Mouse (Mus musculus): Measurements from ENCODE around the gene Methig1. TPM values are rescaled to one million over a fixed set of nuclear protein-coding genes. Genes with fewer than 3 reads are reported as not detected.
A peak's percentile ranks its signal among the peaks of the same experiment; 100 is the strongest.
"Not testable (repeated sequence)": the region's sequence is repeated elsewhere in the genome, so short reads cannot be mapped to it uniquely, and the experiment has no call there.

Methig1 gene
- polyA plus RNA-seq, 1 experiment: not detected

DNA sequence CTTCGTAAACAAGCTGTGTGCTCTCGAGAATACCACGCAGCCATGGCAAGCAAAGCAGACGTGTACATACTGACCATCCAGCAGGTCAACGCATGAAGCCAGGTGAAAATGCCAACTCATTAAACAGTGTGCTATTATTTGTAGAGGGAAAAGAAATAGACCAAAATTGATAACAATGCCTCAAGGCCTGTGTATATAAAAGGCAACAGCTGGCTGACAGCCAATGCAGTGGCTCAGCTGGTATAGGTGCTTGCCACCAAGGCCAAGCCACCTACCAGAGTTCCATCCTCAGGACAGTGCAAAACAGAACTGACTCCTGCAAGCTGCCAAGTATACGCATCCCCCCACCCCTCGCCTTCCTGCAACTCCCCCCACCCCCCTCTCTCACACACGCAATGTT lies 62.7 kb downstream of the Methig1 start:
- WGBS: 89% methylated on average over 8 of the region's 8 CpGs
- peaks cover 50% of the 10 kb centered on the region for H3K4me1 ChIP-seq (replicated peaks; ENCODE audit: control insufficient read depth, insufficient read depth, low read length)
- H3K4me3 ChIP-seq (ENCODE audit: control insufficient read depth, insufficient read depth, low read length): no peak overlapping the region
- H3K27me3 ChIP-seq (ENCODE audit: control insufficient read depth, insufficient read depth, low read length): no peaks in the 10 kb centered on the region
- DNase-seq: no peak
- H3K36me3 ChIP-seq (ENCODE audit: control insufficient read depth, insufficient read depth, low read length): no peaks in the 10 kb centered on the region
- no peak for TF ChIP-seq POLR2A (IDR thresholded peaks at IDR 0.05; ENCODE audit: control insufficient read depth, extremely low read depth, insufficient read depth, low read length, poor library complexity)
- TF ChIP-seq CTCF (IDR thresholded peaks at IDR 0.05; ENCODE audit: borderline replicate concordance, control insufficient read depth, extremely low read depth, insufficient read depth, low read length, poor library complexity): no peak
- no peak overlapping the region for H3K27ac ChIP-seq (ENCODE audit: control insufficient read depth, insufficient read depth, low read length)

- no peak for DNase-seq
- peak overlapping the region; percentile 10; the same call in 1 of the 2 replicates for H3K27ac ChIP-seq (ENCODE audit: control insufficient read depth, insufficient read depth, low read length)
- WGBS: 44% methylated on average over 9 of the region's 9 CpGs
- no peaks in the 10 kb centered on the region for H3K36me3 ChIP-seq (ENCODE audit: control insufficient read depth, insufficient read depth, low read length)
- TF ChIP-seq CTCF (IDR thresholded peaks at IDR 0.05; ENCODE audit: borderline replicate concordance, control insufficient read depth, extremely low read depth, insufficient read depth, low read length, poor library complexity) (no peak), POLR2A (IDR thresholded peaks at IDR 0.05; ENCODE audit: control insufficient read depth, extremely low read depth, insufficient read depth, low read length, poor library complexity) (no peak)
- no peaks in the 10 kb centered on the region for H3K27me3 ChIP-seq (ENCODE audit: control insufficient read depth, insufficient read depth, low read length)
- peaks cover 60% of the 10 kb centered on the region for H3K4me1 ChIP-seq (replicated peaks; ENCODE audit: control insufficient read depth, insufficient read depth, low read length)
- H3K4me3 ChIP-seq (ENCODE audit: control insufficient read depth, insufficient read depth, low read length): no peak overlapping the region
Measured at GRCm38 (mm10) chr15:100417854-100418450, 65.0 kb downstream of the Methig1 start.

- peak overlapping the region; percentile 59; the same call in 1 of the 2 replicates for H3K27ac ChIP-seq (ENCODE audit: control insufficient read depth, insufficient read depth, low read length)
- H3K27me3 ChIP-seq (ENCODE audit: control insufficient read depth, insufficient read depth, low read length): peaks cover 1% of the 10 kb centered on the region; the same call in 1 of the 2 replicates
- no peak for TF ChIP-seq CTCF (IDR thresholded peaks at IDR 0.05; ENCODE audit: borderline replicate concordance, control insufficient read depth, extremely low read depth, insufficient read depth, low read length, poor library complexity)
- TF ChIP-seq POLR2A (IDR thresholded peaks at IDR 0.05; ENCODE audit: control insufficient read depth, extremely low read depth, insufficient read depth, low read length, poor library complexity): no peak
- H3K36me3 ChIP-seq (ENCODE audit: control insufficient read depth, insufficient read depth, low read length): no peaks in the 10 kb centered on the region
- no peak for DNase-seq
- no peak overlapping the region for H3K4me3 ChIP-seq (ENCODE audit: control insufficient read depth, insufficient read depth, low read length)
- WGBS: 53% methylated on average over 8 of the region's 8 CpGs
- peaks cover 65% of the 10 kb centered on the region for H3K4me1 ChIP-seq (replicated peaks; ENCODE audit: control insufficient read depth, insufficient read depth, low read length)
Measured at GRCm38 (mm10) chr15:100419311-100419710, 66.4 kb downstream of the Methig1 start.

GRCm38 (mm10) chr15:100419901-100420745 lies 67.2 kb downstream of the Methig1 start:
- WGBS: 15% methylated on average over 9 of the region's 9 CpGs
- H3K4me1 ChIP-seq (replicated peaks; ENCODE audit: control insufficient read depth, insufficient read depth, low read length): peaks cover 62% of the 10 kb centered on the region
- H3K27ac ChIP-seq (ENCODE audit: control insufficient read depth, insufficient read depth, low read length): peak overlapping the region; percentile 59; the same call in 1 of the 2 replicates

DNA sequence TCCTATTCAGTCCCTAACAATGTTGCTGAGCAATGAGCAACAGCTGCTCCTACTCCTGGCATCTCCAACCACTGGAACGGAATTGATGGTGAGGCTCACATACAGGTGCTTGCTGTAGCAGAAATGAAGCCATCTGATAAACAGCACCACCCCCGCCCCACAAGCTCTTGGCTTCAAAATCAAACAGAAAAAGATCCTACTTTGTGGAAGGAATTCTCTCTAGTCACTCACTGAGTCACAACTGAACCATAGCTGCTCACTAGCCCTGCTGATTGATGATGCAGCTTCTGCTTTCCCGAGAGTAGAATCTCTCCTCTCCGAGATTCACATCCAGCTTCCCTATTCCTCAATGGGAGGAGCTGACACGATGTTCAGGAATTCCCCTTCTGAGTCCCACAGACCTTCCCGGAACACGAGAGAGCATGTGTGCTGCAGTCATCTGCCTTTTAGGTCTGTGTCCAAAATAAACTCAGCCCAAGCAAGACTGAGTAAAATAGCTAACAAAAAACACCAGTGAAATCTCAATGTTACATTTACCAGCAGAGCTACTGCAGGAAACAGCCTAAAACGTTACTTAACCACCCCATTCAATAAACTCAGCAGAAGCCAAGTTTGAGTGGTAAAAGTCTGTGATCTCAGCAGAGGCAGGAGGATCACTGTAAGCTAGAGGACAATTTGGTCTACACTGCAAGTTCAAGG lies 68.3 kb downstream of the Methig1 start:
- H3K4me1 ChIP-seq (replicated peaks; ENCODE audit: control insufficient read depth, insufficient read depth, low read length): peaks cover 52% of the 10 kb centered on the region
- TF ChIP-seq POLR2A (IDR thresholded peaks at IDR 0.05; ENCODE audit: control insufficient read depth, extremely low read depth, insufficient read depth, low read length, poor library complexity) (no peak), CTCF (IDR thresholded peaks at IDR 0.05; ENCODE audit: borderline replicate concordance, control insufficient read depth, extremely low read depth, insufficient read depth, low read length, poor library complexity) (no peak)
- no peaks in the 10 kb centered on the region for H3K36me3 ChIP-seq (ENCODE audit: control insufficient read depth, insufficient read depth, low read length)
- peaks cover 4% of the 10 kb centered on the region; the same call in 1 of the 2 replicates for H3K27me3 ChIP-seq (ENCODE audit: control insufficient read depth, insufficient read depth, low read length)
- WGBS: 45% methylated on average over 8 of the region's 8 CpGs
- H3K27ac ChIP-seq (ENCODE audit: control insufficient read depth, insufficient read depth, low read length): peak overlapping the region; percentile 26; the same call in 1 of the 2 replicates
- no peak for DNase-seq
- H3K4me3 ChIP-seq (ENCODE audit: control insufficient read depth, insufficient read depth, low read length): no peak overlapping the region

More at GRCm38 (mm10) chr15:100419901-100420745, 67.2 kb downstream of the Methig1 start:
- no peak for DNase-seq
- no peak for TF ChIP-seq CTCF (IDR thresholded peaks at IDR 0.05; ENCODE audit: borderline replicate concordance, control insufficient read depth, extremely low read depth, insufficient read depth, low read length, poor library complexity)
- TF ChIP-seq POLR2A (IDR thresholded peaks at IDR 0.05; ENCODE audit: control insufficient read depth, extremely low read depth, insufficient read depth, low read length, poor library complexity): no peak
- Histone ChIP-seq H3K4me3 (ENCODE audit: control insufficient read depth, insufficient read depth, low read length) (no peak overlapping the region), H3K36me3 (ENCODE audit: control insufficient read depth, insufficient read depth, low read length) (no peaks in the 10 kb centered on the region), H3K27me3 (ENCODE audit: control insufficient read depth, insufficient read depth, low read length) (peaks cover 4% of the 10 kb centered on the region; the same call in 1 of the 2 replicates)

DNA sequence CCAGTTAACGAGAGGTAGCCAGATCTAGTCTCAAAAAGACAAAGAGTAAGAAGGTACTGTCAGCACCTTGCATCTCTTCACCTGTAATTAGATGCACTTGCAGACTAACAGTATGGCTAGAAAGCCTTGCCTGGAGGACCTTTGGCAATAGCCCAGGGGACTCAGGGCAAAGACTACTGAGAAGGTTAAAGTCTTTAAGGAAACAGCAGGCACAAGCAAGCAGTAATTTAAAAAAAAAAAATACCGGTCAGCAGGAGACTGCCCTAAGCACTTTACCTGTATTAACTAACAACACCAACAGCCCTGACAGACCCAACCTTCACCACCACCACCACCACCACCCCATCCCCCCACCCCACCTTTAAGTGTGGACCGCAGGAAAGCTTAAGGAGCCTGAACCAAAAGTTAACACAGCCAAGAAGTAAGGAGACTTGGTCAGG lies 68.8 kb downstream of the Methig1 start, which contains the start of gene Gm5475:
Gene Gm5475, plus strand, starts transcription at position 390 of the 440 bp plus-strand sequence.
- not testable (repeated sequence) for H3K36me3 ChIP-seq (ENCODE audit: control insufficient read depth, insufficient read depth, low read length); DNase-seq; H3K27me3 ChIP-seq (ENCODE audit: control insufficient read depth, insufficient read depth, low read length)
- H3K27ac ChIP-seq (ENCODE audit: control insufficient read depth, insufficient read depth, low read length): peak within 1 kb of the TSS; percentile 26; the same call in 1 of the 2 replicates
- H3K4me1 ChIP-seq (replicated peaks; ENCODE audit: control insufficient read depth, insufficient read depth, low read length): peaks cover 46% of the 10 kb centered on the region
- peak within 1 kb of the TSS; percentile 59 for H3K4me3 ChIP-seq (ENCODE audit: control insufficient read depth, insufficient read depth, low read length)
- 74% methylated on average over 3 of the region's 3 CpGs for WGBS

Measured in thymus, adult 2 months (tissue).